Mouse (Mus musculus) heart, embryonic 14.5 days (tissue): ENCODE measurements around the gene Plekhd1. TPM values are rescaled to one million over a fixed set of nuclear protein-coding genes. Genes with fewer than 3 reads are reported as not detected.

Source experiments
- ATAC-seq: fragments of 200-750 bp; cut with Nextera tagmentation; 2 replicates; pipeline ENCODE4 v1.8.0; 2017; ENCODE audit warnings: low read depth, moderate TSS enrichment; ENCODE audit not compliant: insufficient number of reproducible peaks, insufficient read depth, low FRiP score
- H3K27ac ChIP-seq, 2 experiments: fragments of 200-500 bp in 1 of 2; fragments of 300-500 bp in 1 of 2; sonication (generic) in 1 of 2; replicated peaks in 1 of 2; 2 replicates each; pipeline ENCODE4 v1.5.1; 2012 to 2014; ENCODE audit warnings: low read depth in 2 of 2, low read length in 2 of 2, control low read depth in 1 of 2, mild to moderate bottlenecking in 1 of 2, mixed read lengths in 1 of 2; ENCODE audit not compliant: control insufficient read depth in 1 of 2, insufficient read depth in 1 of 2
- H3K27me3 ChIP-seq: fragments of 300-500 bp; sonication (generic); 2 replicates; pipeline ENCODE4 v1.6.1; 2014; ENCODE audit warnings: mild to moderate bottlenecking, low read length, control low read depth; ENCODE audit not compliant: control insufficient read depth, insufficient read depth
- H3K36me3 ChIP-seq: fragments of 300-500 bp; sonication (generic); 2 replicates; pipeline ENCODE4 v1.6.1; 2014; ENCODE audit warnings: mild to moderate bottlenecking, control low read depth, low read length, mixed read lengths; ENCODE audit not compliant: control insufficient read depth, insufficient read depth
- H3K4me1 ChIP-seq, 2 experiments: fragments of 200-500 bp in 1 of 2; fragments of 300-500 bp in 1 of 2; sonication (generic) in 1 of 2; 2 replicates each; pipeline ENCODE4 v1.6.1; 2012 to 2014; ENCODE audit warnings: low read length in 2 of 2, control low read depth in 1 of 2, mixed read lengths in 1 of 2; ENCODE audit not compliant: control insufficient read depth in 2 of 2, insufficient read depth in 2 of 2
- H3K4me2 ChIP-seq: fragments of 300-500 bp; sonication (generic); 2 replicates; pipeline ENCODE4 v1.6.1; 2014; ENCODE audit warnings: mild to moderate bottlenecking, low read length
- H3K4me3 ChIP-seq, 2 experiments: fragments of 200-500 bp in 1 of 2; fragments of 300-500 bp in 1 of 2; sonication (generic) in 1 of 2; 2 replicates each; pipeline ENCODE4 v1.5.1; 2012 to 2014; ENCODE audit warnings: low read length in 2 of 2, mild to moderate bottlenecking in 2 of 2, control low read depth in 1 of 2, low read depth in 1 of 2, moderate library complexity in 1 of 2; ENCODE audit not compliant: control insufficient read depth in 1 of 2, insufficient read depth in 1 of 2
- H3K9ac ChIP-seq: fragments of 300-500 bp; sonication (generic); 2 replicates; pipeline ENCODE4 v1.6.1; 2014; ENCODE audit warnings: mild to moderate bottlenecking, low read length
- H3K9me3 ChIP-seq: fragments of 300-500 bp; sonication (generic); 2 replicates; pipeline ENCODE4 v1.6.1; 2016; ENCODE audit warnings: low read length, control low read depth; ENCODE audit not compliant: control insufficient read depth
- WGBS: fragments of 180-500 bp; shearing (Covaris S2); extraction: QIAGEN DNeasy Blood & Tissue Kit; methylation state at CpG from one replicate; pipeline ENCODE4 v1.1.7; 2014; 5-methylcytosine and 5-hydroxymethylcytosine counted together
- polyA plus RNA-seq: library from polyadenylated mRNA; unstranded; fragments of >200 nt; fragmentation: Nextera tagmentation; extraction: Ambion mirVana; gene quantifications from 2 replicates; pipeline ENCODE4 v1.2.1, GENCODE M21; 2014

Plekhd1 gene
- polyA plus RNA-seq, result 0.22 and 0.53 TPM in 2 replicates

GRCm38 (mm10) chr12:80692269-80692972 is at the start of gene Plekhd1:
Plekhd1 (plus strand) TSS chr12:80692591.
- Histone ChIP-seq H3K9ac (peak within 1 kb of the TSS; percentile 45), H3K27ac (no peak within 1 kb of the TSS)

GRCm38 (mm10) chr12:80642725-80643692 is 49.4 kb upstream of the Plekhd1 start:
- Histone ChIP-seq H3K27me3 (no peaks in the 10 kb centered on the region), H3K9me3 (no peaks in the 10 kb centered on the region), H3K36me3 (peaks cover 49% of the 10 kb centered on the region), H3K27ac (peak overlapping the region; percentile 85 to 91), H3K4me3 (peak overlapping the region; percentile 95 to 100), H3K9ac (peak overlapping the region; percentile 95), H3K4me2 (peak overlapping the region; percentile 93), H3K4me1 (peaks cover 6 to 31% of the 10 kb centered on the region in 2 experiments)
- peak; percentile 63 for ATAC-seq
- WGBS, result 4% methylated on average over 47 of the region's 48 CpGs

More at GRCm38 (mm10) chr12:80692269-80692972, at the start of gene Plekhd1:
- 0 out of 2 replicates have a peak, but pooled peaks have one; percentile 34 for ATAC-seq
- Histone ChIP-seq H3K36me3 (no peaks in the 10 kb centered on the region), H3K4me2 (peak within 1 kb of the TSS; percentile 73), H3K4me3 (peak within 1 kb of the TSS; percentile 34 to 46), H3K4me1 (peaks cover 15 to 25% of the 10 kb centered on the region in 2 experiments; a peak in 3 of 4 replicates), H3K9me3 (no peaks in the 10 kb centered on the region), H3K27me3 (peaks cover 35% of the 10 kb centered on the region)
- WGBS, result 1% methylated on average over 48 of the region's 52 CpGs

GRCm38 (mm10) chr12:80643693-80644505 is 48.5 kb upstream of the Plekhd1 start, which contains the start of the genes Slc39a9 and Erh:
Slc39a9 (plus strand) TSS chr12:80643883.
Erh (minus strand) TSS chr12:80644341.
- peak within 1 kb of the TSS; percentile 85 to 91 for H3K27ac ChIP-seq
- peak within 1 kb of the TSS; percentile 95 for H3K9ac ChIP-seq
- no peaks in the 10 kb centered on the region for H3K27me3 ChIP-seq
- ATAC-seq, result peak; percentile 91
- peaks cover 40% of the 10 kb centered on the region for H3K36me3 ChIP-seq
- WGBS, result under 1% methylated on average over 50 of the region's 50 CpGs
- peak within 1 kb of the TSS; percentile 93 for H3K4me2 ChIP-seq
- no peaks in the 10 kb centered on the region for H3K9me3 ChIP-seq
- peaks cover 6 to 31% of the 10 kb centered on the region in 2 experiments for H3K4me1 ChIP-seq
- peak within 1 kb of the TSS; percentile 95 to 100 for H3K4me3 ChIP-seq

GRCm38 (mm10) chr12:80644506-80644868 is 47.9 kb upstream of the Plekhd1 start:
- H3K4me1 ChIP-seq, result peaks cover 6 to 31% of the 10 kb centered on the region in 2 experiments
- H3K4me3 ChIP-seq, result peak overlapping the region; percentile 95 to 100
- 6% methylated on average over 18 of the region's 18 CpGs for WGBS
- peak overlapping the region; percentile 89 for H3K4me2 ChIP-seq
- H3K27me3 ChIP-seq, result no peaks in the 10 kb centered on the region
- peak overlapping the region; percentile 95 for H3K9ac ChIP-seq
- peak overlapping the region in 1 of 2 experiments; percentile 91; a peak in 1 of 4 replicates for H3K27ac ChIP-seq
- peaks cover 34% of the 10 kb centered on the region for H3K36me3 ChIP-seq
- no peaks in the 10 kb centered on the region for H3K9me3 ChIP-seq
- 0 out of 2 replicates have a peak, but pooled peaks have one; percentile 4 for ATAC-seq

DNA sequence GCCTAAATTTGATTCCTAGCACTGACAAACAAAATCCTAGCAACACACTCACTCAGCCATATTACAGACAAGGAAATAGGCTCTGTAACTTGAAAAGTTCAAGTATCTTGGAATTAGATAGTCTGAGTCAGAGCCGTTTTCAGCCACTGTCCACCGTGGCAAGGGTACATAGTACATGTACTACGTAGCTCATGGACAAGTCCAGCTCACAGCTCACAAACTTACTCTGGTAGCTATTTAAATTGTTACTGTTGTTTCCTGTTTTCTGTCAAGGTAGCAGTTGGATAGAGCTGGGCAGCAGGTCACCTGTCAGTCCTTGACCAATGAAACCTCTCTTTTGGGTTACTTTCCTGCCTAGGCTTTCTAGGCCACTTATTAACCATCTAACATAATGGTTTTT is 46.0 kb upstream of the Plekhd1 start:
- Histone ChIP-seq H3K27me3 (no peaks in the 10 kb centered on the region), H3K4me3 (no peak overlapping the region), H3K36me3 (peaks cover 16% of the 10 kb centered on the region), H3K4me2 (peak overlapping the region; percentile 89), H3K4me1 (peaks cover 6 to 31% of the 10 kb centered on the region in 2 experiments), H3K9ac (0 out of 2 replicates have a peak overlapping the region, but pooled peaks have one; percentile 21), H3K27ac (no peak overlapping the region), H3K9me3 (no peaks in the 10 kb centered on the region)
- WGBS, result 89% methylated on average over 3 of the region's 3 CpGs
- no peak for ATAC-seq

DNA sequence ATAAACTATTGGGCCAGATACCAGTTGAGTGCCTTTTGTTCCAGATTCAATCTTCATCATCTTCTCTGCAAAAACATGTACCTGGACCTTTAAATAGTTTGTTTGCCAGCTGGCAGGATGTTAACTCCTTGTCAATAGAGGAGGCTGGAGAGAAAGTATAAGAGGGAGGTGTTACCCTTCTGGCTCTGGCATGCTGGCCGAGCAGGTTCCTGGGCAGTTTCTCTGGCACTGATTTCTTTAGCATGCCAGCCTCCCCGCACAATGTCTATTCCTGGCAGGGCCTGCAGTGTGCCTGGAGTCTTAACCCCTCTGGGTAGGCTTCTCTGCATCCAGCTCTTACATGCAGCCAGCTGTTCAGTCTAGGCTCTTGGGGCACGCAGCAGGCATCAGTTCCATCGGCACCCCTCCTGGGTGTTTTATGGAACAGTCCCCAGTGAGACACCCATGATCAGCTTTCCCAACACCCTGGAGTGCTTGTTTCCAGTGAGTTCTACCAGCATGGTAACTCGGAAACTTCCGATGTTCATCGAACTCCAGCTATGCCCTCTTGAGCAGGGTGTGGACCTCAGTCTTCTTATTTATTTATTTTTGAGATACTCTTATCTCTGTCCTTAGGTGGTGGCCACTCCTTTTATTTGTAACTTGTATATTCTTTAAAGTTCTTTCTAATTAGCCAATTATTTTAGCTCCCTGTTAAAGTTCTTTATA is 38.3 kb upstream of the Plekhd1 start:
- H3K36me3 ChIP-seq, result no peaks in the 10 kb centered on the region
- no peak overlapping the region for H3K4me2 ChIP-seq
- no peak overlapping the region for H3K27ac ChIP-seq
- 69% methylated on average over 7 of the region's 7 CpGs for WGBS
- H3K9me3 ChIP-seq, result no peaks in the 10 kb centered on the region
- no peak for ATAC-seq
- H3K9ac ChIP-seq, result no peak overlapping the region
- no peaks in the 10 kb centered on the region for H3K27me3 ChIP-seq
- H3K4me1 ChIP-seq, result peaks cover 0 to 3% of the 10 kb centered on the region in 2 experiments; a peak in 1 of 4 replicates
- H3K4me3 ChIP-seq, result no peak overlapping the region
